Mouse (Mus musculus): Measurements from ENCODE around the gene Tax1bp3. TPM values are rescaled to one million over a fixed set of nuclear protein-coding genes. Genes with fewer than 3 reads are reported as not detected.

Gene Tax1bp3
- polyA plus RNA-seq, 1 experiment from 2014 or later, result 244 TPM

Other genes starting within 250 kb of the Tax1bp3 start
- gene Atp2a3, start 215.9 kb upstream of the Tax1bp3 start, polyA plus RNA-seq (2015; fragmentation: Nextera tagmentation; extraction: Ambion mirVana), result 0.96 and 1.3 TPM in 2 replicates
- 0.84 and 1.0 TPM in 2 replicates for gene P2rx1, start 178.0 kb upstream of the Tax1bp3 start, polyA plus RNA-seq (2015; fragmentation: Nextera tagmentation; extraction: Ambion mirVana)
- gene Camkk1, start 158.1 kb upstream of the Tax1bp3 start, polyA plus RNA-seq (2015; fragmentation: Nextera tagmentation; extraction: Ambion mirVana), result 11.3 and 12.7 TPM in 2 replicates
- 14.0 and 14.5 TPM in 2 replicates for gene Ncbp3, start 129.3 kb upstream of the Tax1bp3 start, polyA plus RNA-seq (2015; fragmentation: Nextera tagmentation; extraction: Ambion mirVana)
- gene Itgae, start 86.5 kb upstream of the Tax1bp3 start, polyA plus RNA-seq (2015; fragmentation: Nextera tagmentation; extraction: Ambion mirVana), result 0.32 and 0.57 TPM in 2 replicates
- gene Haspin, start 38.8 kb upstream of the Tax1bp3 start, polyA plus RNA-seq (2015; fragmentation: Nextera tagmentation; extraction: Ambion mirVana), result 14.5 and 15.5 TPM in 2 replicates
- 0.70 and 0.89 TPM in 2 replicates for gene P2rx5, start 16.7 kb upstream of the Tax1bp3 start, polyA plus RNA-seq (2015; fragmentation: Nextera tagmentation; extraction: Ambion mirVana)
- gene Emc6, start within 50 bp of the Tax1bp3 start, polyA plus RNA-seq (2015; fragmentation: Nextera tagmentation; extraction: Ambion mirVana), result 96.7 and 98.9 TPM in 2 replicates
- gene Ctns, start 22.0 kb downstream of the Tax1bp3 start, polyA plus RNA-seq (2015; fragmentation: Nextera tagmentation; extraction: Ambion mirVana), result 26.0 and 26.3 TPM in 2 replicates
- gene Shpk, start 22.4 kb downstream of the Tax1bp3 start, polyA plus RNA-seq (2015; fragmentation: Nextera tagmentation; extraction: Ambion mirVana), result 1.9 and 2.6 TPM in 2 replicates
- 0.05 and 0.17 TPM in 2 replicates for gene Trpv1, start 57.2 kb downstream of the Tax1bp3 start, polyA plus RNA-seq (2015; fragmentation: Nextera tagmentation; extraction: Ambion mirVana)
- gene Trpv3, start 90.3 kb downstream of the Tax1bp3 start, polyA plus RNA-seq (2015; fragmentation: Nextera tagmentation; extraction: Ambion mirVana), result 0.09 and 0.14 TPM in 2 replicates
- gene Aspa, start 152.5 kb downstream of the Tax1bp3 start, polyA plus RNA-seq (2015; fragmentation: Nextera tagmentation; extraction: Ambion mirVana), result 1.0 and 1.2 TPM in 2 replicates
- not detected in 2 replicates for gene Gm49340, start 152.7 kb downstream of the Tax1bp3 start, polyA plus RNA-seq (2015; fragmentation: Nextera tagmentation; extraction: Ambion mirVana)
- not detected in 2 replicates for gene Spata22, start 152.7 kb downstream of the Tax1bp3 start, polyA plus RNA-seq (2015; fragmentation: Nextera tagmentation; extraction: Ambion mirVana)
- not detected in 2 replicates for gene Olfr20, start 173.7 kb downstream of the Tax1bp3 start, polyA plus RNA-seq (2015; fragmentation: Nextera tagmentation; extraction: Ambion mirVana)
- not detected in 2 replicates for gene Olfr376, start 194.2 kb downstream of the Tax1bp3 start, polyA plus RNA-seq (2015; fragmentation: Nextera tagmentation; extraction: Ambion mirVana)
- gene Olfr1, start 222.5 kb downstream of the Tax1bp3 start, polyA plus RNA-seq (2015; fragmentation: Nextera tagmentation; extraction: Ambion mirVana), result not detected in 2 replicates